Mouse (Mus musculus): ENCODE results near the gene Fam189b. TPM values are rescaled to one million over a fixed set of nuclear protein-coding genes. Genes with fewer than 3 reads are reported as not detected.
"Not testable (repeated sequence)": the region's sequence is repeated elsewhere in the genome, so short reads cannot be mapped to it uniquely, and the experiment has no call there.

Gene Fam189b
- polyA plus RNA-seq, 1 experiment, result 17.4 TPM

DNA sequence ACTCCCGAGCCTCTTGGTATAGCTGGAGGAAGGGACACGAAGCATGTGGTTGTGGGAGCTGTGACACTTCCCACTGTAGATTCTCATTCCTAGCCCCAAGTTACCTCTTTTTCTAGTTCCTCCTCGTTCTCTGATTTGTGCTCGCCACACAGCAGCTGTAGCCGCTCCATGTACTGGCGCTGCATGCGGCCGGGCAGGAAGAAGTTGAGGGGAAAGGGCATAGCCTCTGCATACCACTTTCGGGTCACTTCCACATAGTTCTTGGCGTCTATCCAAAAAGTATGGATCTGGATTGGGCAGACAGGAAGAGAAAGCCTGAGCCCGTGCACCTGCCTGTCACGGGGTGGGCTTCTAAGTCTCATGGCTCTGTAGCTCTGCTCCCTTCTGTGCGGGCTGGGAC is 27.2 kb downstream of the Fam189b start:
- TF ChIP-seq POLR2A (IDR thresholded peaks at IDR 0.05; ENCODE audit: borderline replicate concordance, low read depth, low read length), result no peak
- TF ChIP-seq CTCF (IDR thresholded peaks at IDR 0.05; ENCODE audit: low read depth, low read length), result no peak
- peak overlapping the region; percentile 89 for H3K27ac ChIP-seq (ENCODE audit: insufficient read depth, low read depth, low read length)
- peaks cover 44% of the 10 kb centered on the region for H3K4me1 ChIP-seq (ENCODE audit: control insufficient read depth, insufficient read depth, low read length)

DNA sequence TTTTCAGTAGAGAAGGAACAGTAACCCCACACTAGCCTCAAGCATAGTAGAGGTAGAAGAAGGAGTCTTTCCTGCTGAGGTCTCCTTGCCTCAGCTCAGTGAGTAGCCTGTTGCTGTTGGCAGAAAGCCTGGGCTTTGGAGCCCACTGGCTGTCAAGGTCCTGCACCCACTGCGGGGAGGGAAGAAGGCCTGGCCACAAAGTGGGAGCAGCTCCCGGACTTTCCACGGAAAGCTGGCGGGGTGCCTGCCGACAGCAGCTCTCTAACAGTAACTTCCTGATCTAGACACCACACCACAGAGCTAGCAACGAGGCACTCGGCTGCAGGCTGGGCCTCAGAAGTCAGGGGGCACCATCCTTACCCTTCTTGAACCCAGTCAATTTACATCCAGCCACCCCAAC is 27.8 kb downstream of the Fam189b start:
- peak overlapping the region; percentile 89 for H3K27ac ChIP-seq (ENCODE audit: insufficient read depth, low read depth, low read length)
- H3K4me3 ChIP-seq (ENCODE audit: insufficient read depth, low read length), result peak overlapping the region; percentile 10; the same call in 1 of the 2 replicates
- TF ChIP-seq CTCF (IDR thresholded peaks at IDR 0.05; ENCODE audit: low read depth, low read length), result no peak
- no peak for TF ChIP-seq POLR2A (IDR thresholded peaks at IDR 0.05; ENCODE audit: borderline replicate concordance, low read depth, low read length)
- H3K4me1 ChIP-seq (ENCODE audit: control insufficient read depth, insufficient read depth, low read length), result peaks cover 46% of the 10 kb centered on the region

More for the DNA sequence above, 27.2 kb downstream of the Fam189b start:
- peak overlapping the region; percentile 10 for H3K4me3 ChIP-seq (ENCODE audit: insufficient read depth, low read length)

DNA sequence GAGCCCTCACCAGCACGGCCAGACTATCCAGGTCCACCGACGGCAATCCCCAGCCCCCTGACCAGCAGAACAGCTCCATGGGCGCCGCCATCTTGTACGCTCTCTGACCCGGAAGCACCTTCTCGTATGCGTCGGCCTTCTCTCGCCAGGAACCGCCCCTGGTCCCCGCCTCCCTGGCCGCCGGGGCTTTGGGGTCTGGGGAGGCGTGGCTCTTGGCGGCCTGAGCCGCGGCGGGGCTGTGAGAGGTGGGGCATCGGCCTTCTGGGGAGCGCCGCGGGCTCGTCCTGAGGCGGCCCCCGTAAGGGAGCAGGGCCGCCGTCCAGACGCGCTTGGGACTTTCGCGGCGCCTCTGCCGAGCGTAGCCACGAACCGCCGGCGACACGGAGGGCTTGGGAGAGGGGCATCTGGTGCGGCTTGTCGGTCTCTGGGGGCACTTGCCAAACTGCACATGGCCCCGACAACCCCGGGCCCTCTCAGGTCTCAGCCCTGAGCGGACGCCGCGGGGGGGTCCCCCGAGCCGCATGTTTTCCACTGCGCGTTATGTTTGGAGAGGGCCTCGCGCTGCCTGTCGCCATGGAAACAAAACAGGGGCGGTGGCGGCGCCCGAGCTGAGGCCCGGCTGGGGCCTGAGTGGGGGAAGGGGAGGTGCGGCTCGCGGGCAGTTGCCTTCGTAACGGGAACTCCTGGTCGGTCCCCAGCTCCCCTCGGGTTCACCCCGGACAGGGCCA is 31.0 kb downstream of the Fam189b start:
- H3K4me3 ChIP-seq (ENCODE audit: insufficient read depth, low read length), result peak overlapping the region; percentile 73
- TF ChIP-seq CTCF (IDR thresholded peaks at IDR 0.05; ENCODE audit: low read depth, low read length) (no peak), POLR2A (IDR thresholded peaks at IDR 0.05; ENCODE audit: borderline replicate concordance, low read depth, low read length) (no peak; the same call in 1 of the 2 replicates)
- peaks cover 35% of the 10 kb centered on the region for H3K4me1 ChIP-seq (ENCODE audit: control insufficient read depth, insufficient read depth, low read length)
- H3K27ac ChIP-seq (ENCODE audit: insufficient read depth, low read depth, low read length), result peak overlapping the region; percentile 37

DNA sequence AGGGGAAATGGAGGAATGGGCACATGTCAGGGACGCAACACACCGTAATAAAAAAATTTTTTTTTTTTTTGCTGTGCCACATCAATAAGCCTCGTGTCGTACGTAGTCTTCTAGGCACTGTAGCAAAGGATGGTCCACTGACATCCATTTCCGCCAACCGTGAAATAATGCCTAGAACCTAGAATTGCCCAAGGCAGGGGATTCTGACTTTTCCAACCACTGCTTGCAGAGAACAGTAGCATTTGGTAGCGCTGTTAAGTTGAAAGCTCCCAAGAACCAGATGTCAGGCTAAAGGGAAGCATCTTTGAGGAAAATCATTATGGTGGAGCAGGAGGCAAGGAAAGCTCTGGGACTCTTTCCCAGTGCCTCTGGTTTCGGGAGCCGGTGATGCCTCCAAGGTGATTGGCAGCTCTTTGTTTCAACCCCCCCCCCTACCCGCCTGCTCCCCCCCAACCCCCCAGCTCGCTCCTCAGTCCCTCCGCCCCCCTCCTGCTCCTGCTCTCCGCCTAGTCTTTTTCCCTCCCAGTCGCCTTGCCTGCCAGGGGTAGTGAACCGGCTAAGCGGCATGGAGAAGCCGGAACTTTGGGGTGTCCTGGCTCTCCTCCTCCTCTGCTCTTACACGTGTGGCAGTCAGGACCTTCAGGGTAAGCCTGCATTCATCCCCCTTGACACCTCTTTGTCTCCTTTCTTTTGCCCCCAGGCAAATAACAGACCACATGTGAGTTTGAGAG is 31.9 kb downstream of the Fam189b start, which contains the start of gene Thbs3:
Gene Thbs3 (plus strand): TSS at position 500 of the 731 bp plus-strand sequence.
- Histone ChIP-seq H3K4me1 (ENCODE audit: control insufficient read depth, insufficient read depth, low read length) (peaks cover 27% of the 10 kb centered on the region), H3K4me3 (ENCODE audit: insufficient read depth, low read length) (peak within 1 kb of the TSS; percentile 73), H3K27ac (ENCODE audit: insufficient read depth, low read depth, low read length) (peak within 1 kb of the TSS; percentile 37)
- TF ChIP-seq POLR2A (IDR thresholded peaks at IDR 0.05; ENCODE audit: borderline replicate concordance, low read depth, low read length) (no peak), CTCF (IDR thresholded peaks at IDR 0.05; ENCODE audit: low read depth, low read length) (no peak)

DNA sequence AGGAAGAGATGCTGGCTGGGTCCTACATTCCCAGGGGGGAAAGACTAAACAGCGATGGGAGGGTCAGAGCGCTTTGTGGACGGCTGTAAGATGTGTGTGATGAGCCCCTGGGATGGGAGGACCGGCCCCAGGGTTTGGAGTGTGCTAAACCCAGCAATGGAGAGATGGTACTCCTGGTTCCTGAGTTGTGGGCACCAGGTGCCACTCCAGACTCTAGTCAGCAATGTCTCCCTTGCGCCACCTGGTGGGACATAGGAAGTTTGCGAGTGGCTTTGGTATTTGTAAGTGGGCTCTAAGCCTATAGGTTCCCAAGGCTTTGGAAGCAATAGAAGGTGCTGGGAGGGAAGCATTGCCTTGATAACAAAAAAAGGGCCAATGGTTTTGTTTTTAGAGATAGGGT is 32.9 kb downstream of the Fam189b start:
- Histone ChIP-seq H3K27ac (ENCODE audit: insufficient read depth, low read depth, low read length) (no peak overlapping the region), H3K4me3 (ENCODE audit: insufficient read depth, low read length) (no peak overlapping the region), H3K4me1 (ENCODE audit: control insufficient read depth, insufficient read depth, low read length) (peaks cover 19% of the 10 kb centered on the region)
- TF ChIP-seq POLR2A (IDR thresholded peaks at IDR 0.05; ENCODE audit: borderline replicate concordance, low read depth, low read length) (no peak), CTCF (IDR thresholded peaks at IDR 0.05; ENCODE audit: low read depth, low read length) (peak; percentile 86)

DNA sequence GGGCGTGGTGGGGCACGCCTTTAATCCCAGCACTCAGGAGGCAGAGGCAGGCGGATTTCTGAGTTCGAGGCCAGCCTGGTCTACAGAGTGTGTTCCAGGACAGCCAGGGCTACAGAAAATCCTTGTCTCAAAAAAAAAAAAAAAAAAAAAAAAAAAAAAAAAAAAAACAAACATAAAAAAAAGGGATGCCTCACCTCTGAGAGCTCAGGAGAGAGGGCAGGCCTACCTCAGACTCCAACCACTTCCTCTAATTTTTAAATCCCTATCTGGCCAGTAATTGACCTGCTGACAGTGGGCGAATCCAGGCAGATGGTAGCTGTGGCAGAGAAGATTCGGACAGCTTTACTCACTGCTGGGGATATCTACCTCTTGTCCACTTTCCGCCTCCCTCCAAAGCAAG is 33.5 kb downstream of the Fam189b start:
- H3K4me3 ChIP-seq (ENCODE audit: insufficient read depth, low read length), result not testable (repeated sequence)
- H3K4me1 ChIP-seq (ENCODE audit: control insufficient read depth, insufficient read depth, low read length), result peaks cover 14% of the 10 kb centered on the region

DNA sequence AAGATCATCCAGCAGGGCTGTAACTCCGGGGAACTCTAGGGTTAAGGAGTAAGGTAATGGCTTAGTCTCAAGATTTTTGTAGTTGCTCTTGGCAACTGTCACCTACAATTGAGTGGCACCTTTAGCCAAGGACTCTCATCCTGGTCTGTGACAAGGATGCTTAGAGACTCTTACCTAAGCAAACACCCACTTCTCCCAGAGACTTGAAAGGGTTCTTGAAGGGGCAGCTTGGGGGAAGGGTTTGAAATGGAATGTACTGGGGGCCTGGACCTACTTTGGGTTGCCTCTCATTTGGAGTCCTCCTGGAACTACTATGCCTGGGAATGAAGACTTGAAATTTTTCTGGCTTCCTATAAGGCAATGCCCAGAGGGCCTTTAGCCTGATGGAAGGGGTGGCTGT is 35.3 kb downstream of the Fam189b start:
- no peak overlapping the region for H3K4me3 ChIP-seq (ENCODE audit: insufficient read depth, low read length)
- no peak overlapping the region for H3K27ac ChIP-seq (ENCODE audit: insufficient read depth, low read depth, low read length)
- TF ChIP-seq POLR2A (IDR thresholded peaks at IDR 0.05; ENCODE audit: borderline replicate concordance, low read depth, low read length), result no peak
- no peak for TF ChIP-seq CTCF (IDR thresholded peaks at IDR 0.05; ENCODE audit: low read depth, low read length)
- peaks cover 5% of the 10 kb centered on the region for H3K4me1 ChIP-seq (ENCODE audit: control insufficient read depth, insufficient read depth, low read length)

More for the DNA sequence above, 33.5 kb downstream of the Fam189b start:
- not testable (repeated sequence) for H3K27ac ChIP-seq (ENCODE audit: insufficient read depth, low read depth, low read length)

DNA sequence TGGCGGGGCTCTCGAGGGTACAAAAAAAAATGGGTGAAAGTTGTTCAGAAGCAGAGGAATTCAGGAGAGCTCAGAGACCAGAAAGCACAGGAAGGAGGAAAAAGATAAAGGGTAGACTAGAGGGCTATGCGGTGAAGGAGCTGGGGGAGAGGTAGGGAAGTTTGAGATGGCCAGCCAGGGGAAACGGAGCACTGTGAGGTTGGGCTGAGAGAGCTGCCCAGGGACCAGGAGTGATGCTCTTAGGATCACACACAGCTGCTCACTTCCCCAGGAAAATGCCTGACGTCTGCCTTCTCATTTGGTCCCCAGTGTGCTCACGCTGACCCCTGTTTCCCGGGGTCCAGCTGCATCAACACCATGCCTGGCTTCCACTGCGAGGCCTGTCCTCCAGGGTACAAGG is 36.6 kb downstream of the Fam189b start:
- no peak for TF ChIP-seq CTCF (IDR thresholded peaks at IDR 0.05; ENCODE audit: low read depth, low read length)
- TF ChIP-seq POLR2A (IDR thresholded peaks at IDR 0.05; ENCODE audit: borderline replicate concordance, low read depth, low read length), result no peak
- Histone ChIP-seq H3K4me1 (ENCODE audit: control insufficient read depth, insufficient read depth, low read length) (peaks cover 3% of the 10 kb centered on the region), H3K27ac (ENCODE audit: insufficient read depth, low read depth, low read length) (no peak overlapping the region), H3K4me3 (ENCODE audit: insufficient read depth, low read length) (no peak overlapping the region)

DNA sequence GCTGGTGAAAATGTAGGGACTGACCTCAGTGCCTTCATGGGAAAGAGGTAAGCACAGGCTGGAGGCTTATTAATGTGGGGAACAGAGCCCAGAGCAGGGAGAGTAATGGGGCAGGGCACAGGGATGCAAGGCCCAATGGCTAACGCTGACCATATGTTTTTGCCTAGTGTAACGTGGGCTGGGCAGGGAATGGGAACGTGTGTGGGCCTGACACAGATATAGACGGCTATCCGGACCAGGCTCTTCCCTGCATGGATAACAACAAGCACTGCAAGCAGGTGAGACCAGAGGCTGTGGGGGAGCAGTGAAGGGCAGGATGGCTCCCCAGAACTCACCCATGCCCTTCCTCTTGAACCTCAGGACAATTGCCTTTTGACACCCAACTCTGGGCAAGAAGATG is 38.2 kb downstream of the Fam189b start:
- Histone ChIP-seq H3K4me1 (ENCODE audit: control insufficient read depth, insufficient read depth, low read length) (no peaks in the 10 kb centered on the region), H3K27ac (ENCODE audit: insufficient read depth, low read depth, low read length) (no peak overlapping the region), H3K4me3 (ENCODE audit: insufficient read depth, low read length) (no peak overlapping the region)
- TF ChIP-seq CTCF (IDR thresholded peaks at IDR 0.05; ENCODE audit: low read depth, low read length) (no peak), POLR2A (IDR thresholded peaks at IDR 0.05; ENCODE audit: borderline replicate concordance, low read depth, low read length) (no peak)

DNA sequence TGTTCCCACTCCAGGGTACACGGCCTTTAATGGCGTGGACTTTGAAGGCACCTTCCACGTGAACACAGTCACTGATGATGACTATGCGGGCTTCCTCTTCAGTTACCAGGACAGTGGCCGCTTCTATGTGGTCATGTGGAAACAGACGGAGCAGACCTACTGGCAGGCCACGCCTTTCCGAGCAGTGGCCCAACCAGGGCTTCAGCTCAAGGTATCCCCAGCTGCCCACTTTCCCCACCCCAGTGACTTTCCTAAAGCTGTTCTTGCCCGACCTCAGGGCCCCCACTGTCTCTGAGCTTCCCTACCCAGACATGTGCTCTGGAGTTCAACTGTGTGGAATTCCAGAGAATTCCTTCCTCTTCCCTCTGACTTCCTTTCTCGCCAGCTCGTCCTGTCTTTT is 41.9 kb downstream of the Fam189b start:
- H3K4me1 ChIP-seq (ENCODE audit: control insufficient read depth, insufficient read depth, low read length), result peaks cover 5% of the 10 kb centered on the region; the same call in 1 of the 2 replicates
- H3K27ac ChIP-seq (ENCODE audit: insufficient read depth, low read depth, low read length), result no peak overlapping the region
- no peak overlapping the region for H3K4me3 ChIP-seq (ENCODE audit: insufficient read depth, low read length)
- TF ChIP-seq POLR2A (IDR thresholded peaks at IDR 0.05; ENCODE audit: borderline replicate concordance, low read depth, low read length) (no peak), CTCF (IDR thresholded peaks at IDR 0.05; ENCODE audit: low read depth, low read length) (no peak)
